Mouse (Mus musculus) liver, embryonic 14.5 days (tissue): ENCODE data around the gene Scn2b. TPM values are rescaled to one million over a fixed set of nuclear protein-coding genes. Genes with fewer than 3 reads are reported as not detected.

Experiments
- ATAC-seq: fragments of 200-750 bp; cut with Nextera tagmentation; 2 replicates; pipeline ENCODE4 v1.8.0; 2017; ENCODE audit warnings: moderate number of reproducible peaks, mild to moderate bottlenecking, moderate library complexity; ENCODE audit not compliant: insufficient read depth
- DNase-seq, 3 experiments: peaks; one replicate each; pipeline ENCODE4 v3.0.0-alpha.2; 2012 to 2013; ENCODE audit warnings: low read depth in 3 of 3, low spot score in 3 of 3
- H3K27ac ChIP-seq: fragments of 300-500 bp; sonication (generic); 2 replicates; pipeline ENCODE4 v1.5.1; 2014; ENCODE audit warnings: moderate library complexity, mild to moderate bottlenecking, control low read depth, inconsistent platforms
- H3K27me3 ChIP-seq: fragments of 300-500 bp; sonication (generic); 2 replicates; pipeline ENCODE4 v1.6.1; 2014; ENCODE audit warnings: mild to moderate bottlenecking, low read length, moderate library complexity; ENCODE audit not compliant: control insufficient read depth, insufficient read depth
- H3K36me3 ChIP-seq: fragments of 300-500 bp; sonication (generic); replicated peaks from 2 replicates; pipeline ENCODE4 v1.6.1; 2014; ENCODE audit warnings: low read depth; ENCODE audit not compliant: control insufficient read depth, insufficient read depth
- H3K4me1 ChIP-seq, 2 experiments: fragments of 200-500 bp in 1 of 2; fragments of 300-500 bp in 1 of 2; sonication (generic) in 1 of 2; replicated peaks; 2 replicates each; pipeline ENCODE4 v1.6.1; 2012 to 2014; ENCODE audit warnings: antibody characterized with exemption in 1 of 2, inconsistent platforms in 1 of 2, low read length in 1 of 2; ENCODE audit not compliant: control insufficient read depth in 2 of 2, insufficient read depth in 2 of 2
- H3K4me2 ChIP-seq: fragments of 300-500 bp; sonication (generic); 2 replicates; pipeline ENCODE4 v1.6.1; 2014; ENCODE audit warnings: low read depth, mild to moderate bottlenecking, control low read depth, moderate library complexity
- H3K4me3 ChIP-seq, 2 experiments: fragments of 200-500 bp in 1 of 2; fragments of 300-500 bp in 1 of 2; sonication (generic) in 1 of 2; 2 replicates each; pipeline ENCODE4 v1.5.1; 2012 to 2014; ENCODE audit warnings: low read depth in 2 of 2, low read length in 2 of 2, mild to moderate bottlenecking in 2 of 2, control low read depth in 1 of 2, inconsistent platforms in 1 of 2, moderate library complexity in 1 of 2; ENCODE audit not compliant: insufficient read depth in 1 of 2
- H3K9ac ChIP-seq: fragments of 300-500 bp; sonication (generic); replicated peaks from 2 replicates; pipeline ENCODE4 v1.6.1; 2014; ENCODE audit warnings: mild to moderate bottlenecking, control low read depth, moderate library complexity
- H3K9me3 ChIP-seq: fragments of 300-500 bp; sonication (generic); 2 replicates; pipeline ENCODE4 v1.6.1; 2016; ENCODE audit warnings: low read length, mixed read lengths; ENCODE audit not compliant: control insufficient read depth
- CTCF ChIP-seq: IDR thresholded peaks from 2 replicates; pipeline ENCODE4 v1.5.1; 2016; ENCODE audit warnings: antibody characterized with exemption, low read depth, control low read depth
- EP300 ChIP-seq: IDR thresholded peaks from 2 replicates; pipeline ENCODE4 v1.6.1; 2016; ENCODE audit warnings: antibody characterized with exemption, low read depth
- WGBS: fragments of 180-500 bp; shearing (Covaris S2); extraction: QIAGEN DNeasy Blood & Tissue Kit; methylation state at CpG from one replicate; pipeline ENCODE4 v1.1.7; 2014; ENCODE audit not compliant: insufficient replicate concordance; 5-methylcytosine and 5-hydroxymethylcytosine counted together
- polyA plus RNA-seq, 2 experiments: library from polyadenylated mRNA; depleted of rRNA in 1 of 2; stranded (reverse) in 1 of 2; unstranded in 1 of 2; fragments of >200 nt; fragmentation: Nextera tagmentation in 1 of 2; extraction: Ambion mirVana in 1 of 2; gene quantifications; 2 replicates each; pipeline versions ENCODE4 v1.2.1 to v1.2.3; 2012 to 2014

Scn2b gene
- 0.13 and 0.15 TPM in 2 replicates for polyA plus RNA-seq (2012; rRNA removed)
- polyA plus RNA-seq (2014; fragmentation: Nextera tagmentation; extraction: Ambion mirVana), result 0.08 and 0.10 TPM in 2 replicates

- H3K4me3 ChIP-seq, result peak within 1 kb of the TSS; percentile 24 to 52
- TF ChIP-seq EP300 (no peak), CTCF (no peak)
- no peak within 1 kb of the TSS for H3K27ac ChIP-seq
- no peak for ATAC-seq
- H3K4me1 ChIP-seq, result peaks cover 0 to 3% of the 10 kb centered on the region in 2 experiments; a peak in 1 of 4 replicates
- H3K4me2 ChIP-seq, result no peak within 1 kb of the TSS
- no peaks in the 10 kb centered on the region for H3K36me3 ChIP-seq
- DNase-seq, result no peak
- no peak within 1 kb of the TSS for H3K9ac ChIP-seq
- no peaks in the 10 kb centered on the region; the same call in 1 of the 2 replicates for H3K27me3 ChIP-seq
- 2% methylated on average over 13 of the region's 13 CpGs for WGBS
- H3K9me3 ChIP-seq, result no peaks in the 10 kb centered on the region
These were observed at the start of gene Scn2b for GRCm38 (mm10) chr9:45117741-45118431. Scn2b (plus strand) TSS chr9:45117782.

DNA sequence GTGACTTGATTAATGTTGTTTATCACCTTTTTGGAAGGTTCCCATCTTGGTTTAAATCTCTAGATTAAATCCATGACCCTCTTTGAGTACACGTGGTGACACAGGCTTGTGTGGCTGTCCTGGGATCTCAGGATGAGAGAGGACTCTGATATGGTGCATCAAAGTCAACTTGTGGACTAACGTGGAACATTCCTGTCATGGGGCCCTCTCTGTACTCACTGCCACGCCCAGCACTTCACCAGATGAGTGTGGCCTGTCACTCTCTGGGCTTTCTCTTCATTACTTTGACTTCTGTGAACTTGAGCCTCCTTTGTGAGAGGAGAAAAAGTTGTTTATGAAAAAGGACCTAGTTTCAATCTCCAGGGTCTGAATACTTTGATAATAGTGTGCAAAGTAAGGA, 45.8 kb upstream of the Scn2b start:
- Histone ChIP-seq H3K9me3 (no peaks in the 10 kb centered on the region), H3K9ac (no peak overlapping the region), H3K4me3 (no peak overlapping the region), H3K27me3 (no peaks in the 10 kb centered on the region), H3K4me2 (no peak overlapping the region), H3K4me1 (no peaks in the 10 kb centered on the region), H3K27ac (no peak overlapping the region), H3K36me3 (no peaks in the 10 kb centered on the region)
- WGBS, result 37% methylated on average over 3 of the region's 3 CpGs
- no peak for TF ChIP-seq EP300
- TF ChIP-seq CTCF, result no peak
- DNase-seq (no peak), ATAC-seq (no peak)

DNA sequence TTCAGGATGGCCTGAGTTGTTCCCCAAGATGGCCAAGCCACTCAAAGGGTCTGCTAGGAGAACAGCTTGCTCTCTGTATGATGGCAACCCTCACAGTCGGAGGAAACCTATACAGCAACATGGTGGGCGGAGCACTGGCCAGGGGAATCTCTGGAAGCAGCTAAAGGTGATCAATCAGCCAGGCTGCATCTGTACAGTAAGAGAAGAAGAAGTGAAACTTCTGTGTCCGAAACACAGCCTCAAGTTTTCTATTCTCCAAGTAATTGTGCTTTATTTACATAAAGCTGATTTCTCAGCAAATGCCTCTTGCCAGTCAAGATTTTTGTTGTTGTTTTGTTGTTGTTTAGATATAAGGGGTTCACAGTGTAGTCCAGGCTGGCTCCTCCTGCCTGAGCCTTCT, 39.7 kb upstream of the Scn2b start:
- Histone ChIP-seq H3K9ac (no peak overlapping the region), H3K9me3 (no peaks in the 10 kb centered on the region), H3K4me3 (no peak overlapping the region), H3K4me1 (no peaks in the 10 kb centered on the region), H3K27ac (no peak overlapping the region), H3K4me2 (no peak overlapping the region), H3K36me3 (no peaks in the 10 kb centered on the region), H3K27me3 (no peaks in the 10 kb centered on the region)
- ATAC-seq, result no peak
- 30% methylated on average over 3 of the region's 3 CpGs for WGBS
- DNase-seq, result no peak
- TF ChIP-seq EP300 (no peak), CTCF (no peak)

GRCm38 (mm10) chr9:45079011-45079410, 38.6 kb upstream of the Scn2b start, which contains the start of gene Jaml:
Jaml (plus strand) TSS chr9:45079183.
- WGBS, result 54% methylated on average over 5 of the region's 5 CpGs
- no peaks in the 10 kb centered on the region for H3K9me3 ChIP-seq
- H3K4me1 ChIP-seq, result no peaks in the 10 kb centered on the region
- TF ChIP-seq EP300 (no peak), CTCF (no peak)
- no peak within 1 kb of the TSS for H3K27ac ChIP-seq
- ATAC-seq (no peak), DNase-seq (no peak)
- no peak within 1 kb of the TSS for H3K4me2 ChIP-seq
- no peak within 1 kb of the TSS for H3K4me3 ChIP-seq
- no peak within 1 kb of the TSS for H3K9ac ChIP-seq
- no peaks in the 10 kb centered on the region for H3K36me3 ChIP-seq
- H3K27me3 ChIP-seq, result no peaks in the 10 kb centered on the region

GRCm38 (mm10) chr9:45083132-45083531, 34.5 kb upstream of the Scn2b start:
- H3K9ac ChIP-seq, result no peak overlapping the region
- 62% methylated on average over 3 of the region's 3 CpGs for WGBS
- no peak overlapping the region for H3K4me3 ChIP-seq
- H3K4me2 ChIP-seq, result no peak overlapping the region
- ATAC-seq, result no peak
- H3K9me3 ChIP-seq, result no peaks in the 10 kb centered on the region
- H3K4me1 ChIP-seq, result no peaks in the 10 kb centered on the region
- H3K27ac ChIP-seq, result no peak overlapping the region
- no peaks in the 10 kb centered on the region for H3K27me3 ChIP-seq
- H3K36me3 ChIP-seq, result no peaks in the 10 kb centered on the region
- TF ChIP-seq CTCF, result no peak
- TF ChIP-seq EP300, result no peak
- DNase-seq, result no peak
